Mouse (Mus musculus) heart, embryonic 13.5 days (tissue): ENCODE data around the gene Dscam. TPM values are rescaled to one million over a fixed set of nuclear protein-coding genes. Genes with fewer than 3 reads are reported as not detected.

Experiments used
- ATAC-seq: fragments of 200-750 bp; cut with Nextera tagmentation; 2 replicates; pipeline ENCODE4 v1.8.0; 2017; ENCODE audit warnings: moderate TSS enrichment; ENCODE audit not compliant: insufficient number of reproducible peaks, low FRiP score, low TSS enrichment; ENCODE audit errors: extremely low read depth
- H3K27ac ChIP-seq: fragments of 300-500 bp; sonication (generic); replicated peaks from 2 replicates; pipeline ENCODE4 v1.5.1; 2015; ENCODE audit warnings: moderate library complexity, mild to moderate bottlenecking, inconsistent platforms
- H3K27me3 ChIP-seq: fragments of 300-500 bp; sonication (generic); replicated peaks from 2 replicates; pipeline ENCODE4 v1.6.1; 2015; ENCODE audit warnings: mild to moderate bottlenecking, inconsistent platforms
- H3K36me3 ChIP-seq: fragments of 300-500 bp; sonication (generic); 2 replicates; pipeline ENCODE4 v1.6.1; 2015; ENCODE audit warnings: mild to moderate bottlenecking, inconsistent platforms
- H3K4me1 ChIP-seq: fragments of 300-500 bp; sonication (generic); 2 replicates; pipeline ENCODE4 v1.6.1; 2015; ENCODE audit warnings: inconsistent platforms
- H3K4me2 ChIP-seq: fragments of 300-500 bp; sonication (generic); 2 replicates; pipeline ENCODE4 v1.6.1; 2015; ENCODE audit warnings: inconsistent platforms, mild to moderate bottlenecking, moderate library complexity
- H3K4me3 ChIP-seq: fragments of 300-500 bp; sonication (generic); 2 replicates; pipeline ENCODE4 v1.5.1; 2015; ENCODE audit warnings: moderate library complexity, mild to moderate bottlenecking, inconsistent platforms
- H3K9ac ChIP-seq: fragments of 300-500 bp; sonication (generic); 2 replicates; pipeline ENCODE4 v1.6.1; 2015; ENCODE audit warnings: inconsistent platforms, mild to moderate bottlenecking, moderate library complexity
- H3K9me3 ChIP-seq: fragments of 300-500 bp; sonication (generic); 2 replicates; pipeline ENCODE4 v1.6.1; 2016; ENCODE audit warnings: inconsistent platforms
- WGBS: fragments of 180-500 bp; shearing (Covaris S2); methylation state at CpG from one replicate; pipeline ENCODE4 v1.1.7; 2015; ENCODE audit warnings: mixed read lengths; 5-methylcytosine and 5-hydroxymethylcytosine counted together
- polyA plus RNA-seq: library from polyadenylated mRNA; unstranded; fragments of >200 nt; fragmentation: Nextera tagmentation; extraction: Ambion mirVana; gene quantifications from 2 replicates; pipeline ENCODE4 v1.2.1, GENCODE M21; 2015

The Dscam gene
- polyA plus RNA-seq, 1 experiment from 2014 or later = not detected

- 77% methylated on average over 3 of the region's 3 CpGs for WGBS
- H3K9ac ChIP-seq = no peak overlapping the region
- no peaks in the 10 kb centered on the region for H3K9me3 ChIP-seq
- H3K36me3 ChIP-seq = no peaks in the 10 kb centered on the region
- ATAC-seq = no peak
- H3K4me1 ChIP-seq = no peaks in the 10 kb centered on the region
- H3K4me3 ChIP-seq = no peak overlapping the region
- H3K4me2 ChIP-seq = no peak overlapping the region
- no peak overlapping the region for H3K27ac ChIP-seq
- no peaks in the 10 kb centered on the region for H3K27me3 ChIP-seq
These were observed 108.3 kb downstream of the Dscam start for GRCm38 (mm10) chr16:97062207-97062606.

GRCm38 (mm10) chr16:97061390-97061789 is 109.2 kb downstream of the Dscam start:
- 73% methylated on average over 7 of the region's 7 CpGs for whole genome bisulfite sequencing

GRCm38 (mm10) chr16:97060736-97061135 is 109.8 kb downstream of the Dscam start:
- Histone ChIP-seq H3K9ac (no peak overlapping the region), H3K4me2 (no peak overlapping the region), H3K4me3 (no peak overlapping the region), H3K36me3 (no peaks in the 10 kb centered on the region), H3K27me3 (no peaks in the 10 kb centered on the region), H3K4me1 (no peaks in the 10 kb centered on the region), H3K27ac (no peak overlapping the region), H3K9me3 (no peaks in the 10 kb centered on the region)
- ATAC-seq = no peak

More at GRCm38 (mm10) chr16:97061390-97061789, 109.2 kb downstream of the Dscam start:
- H3K4me1 ChIP-seq = no peaks in the 10 kb centered on the region
- no peak overlapping the region for H3K4me2 ChIP-seq
- no peaks in the 10 kb centered on the region for H3K27me3 ChIP-seq
- H3K27ac ChIP-seq = no peak overlapping the region
- no peaks in the 10 kb centered on the region for H3K9me3 ChIP-seq
- ATAC-seq = no peak
- H3K36me3 ChIP-seq = no peaks in the 10 kb centered on the region
- H3K9ac ChIP-seq = no peak overlapping the region
- no peak overlapping the region for H3K4me3 ChIP-seq

GRCm38 (mm10) chr16:97060276-97060675 is 110.3 kb downstream of the Dscam start:
- no peaks in the 10 kb centered on the region for H3K27me3 ChIP-seq
- H3K4me3 ChIP-seq = no peak overlapping the region
- H3K9me3 ChIP-seq = no peaks in the 10 kb centered on the region
- no peak overlapping the region for H3K9ac ChIP-seq
- no peak for ATAC-seq
- 63% methylated on average over 4 of the region's 4 CpGs for WGBS
- H3K4me2 ChIP-seq = no peak overlapping the region
- no peaks in the 10 kb centered on the region for H3K36me3 ChIP-seq
- H3K4me1 ChIP-seq = no peaks in the 10 kb centered on the region
- H3K27ac ChIP-seq = no peak overlapping the region

- Histone ChIP-seq H3K27me3 (no peaks in the 10 kb centered on the region), H3K4me3 (no peak overlapping the region), H3K27ac (no peak overlapping the region), H3K9me3 (no peaks in the 10 kb centered on the region), H3K4me2 (no peak overlapping the region), H3K4me1 (no peaks in the 10 kb centered on the region), H3K9ac (no peak overlapping the region), H3K36me3 (no peaks in the 10 kb centered on the region)
- ATAC-seq = no peak
- WGBS = 46% methylated on average over 4 of the region's 4 CpGs
These were observed 135.3 kb downstream of the Dscam start for GRCm38 (mm10) chr16:97035271-97035670.

GRCm38 (mm10) chr16:97033540-97034058 is 137.0 kb downstream of the Dscam start:
- WGBS = 72% methylated on average over 3 of the region's 3 CpGs
- H3K27me3 ChIP-seq = no peaks in the 10 kb centered on the region
- no peaks in the 10 kb centered on the region for H3K4me1 ChIP-seq
- H3K4me3 ChIP-seq = no peak overlapping the region
- ATAC-seq = no peak
- no peak overlapping the region for H3K9ac ChIP-seq
- no peaks in the 10 kb centered on the region for H3K9me3 ChIP-seq
- no peaks in the 10 kb centered on the region for H3K36me3 ChIP-seq
- H3K27ac ChIP-seq = no peak overlapping the region
- no peak overlapping the region for H3K4me2 ChIP-seq

- Histone ChIP-seq H3K9me3 (no peaks in the 10 kb centered on the region), H3K27ac (no peak overlapping the region), H3K9ac (no peak overlapping the region), H3K36me3 (no peaks in the 10 kb centered on the region), H3K4me2 (no peak overlapping the region), H3K4me1 (no peaks in the 10 kb centered on the region), H3K27me3 (no peaks in the 10 kb centered on the region), H3K4me3 (no peak overlapping the region)
- 63% methylated on average over 1 of the region's 1 CpGs for WGBS
- no peak for ATAC-seq
These were observed 142.9 kb downstream of the Dscam start for GRCm38 (mm10) chr16:97027701-97028100.

GRCm38 (mm10) chr16:97026803-97027202 is 143.7 kb downstream of the Dscam start:
- no peaks in the 10 kb centered on the region for H3K9me3 ChIP-seq
- no peaks in the 10 kb centered on the region for H3K27me3 ChIP-seq
- H3K4me2 ChIP-seq = no peak overlapping the region
- WGBS = 88% methylated on average over 5 of the region's 5 CpGs
- no peak overlapping the region for H3K9ac ChIP-seq
- no peaks in the 10 kb centered on the region for H3K36me3 ChIP-seq
- no peak overlapping the region for H3K4me3 ChIP-seq
- H3K27ac ChIP-seq = no peak overlapping the region
- H3K4me1 ChIP-seq = no peaks in the 10 kb centered on the region
- ATAC-seq = no peak

GRCm38 (mm10) chr16:97024406-97024805 is 146.1 kb downstream of the Dscam start:
- whole genome bisulfite sequencing = 38% methylated on average over 4 of the region's 4 CpGs
- ATAC-seq = no peak

GRCm38 (mm10) chr16:97021496-97021895 is 149.1 kb downstream of the Dscam start:
- H3K27ac ChIP-seq = no peak overlapping the region
- 0 out of 2 replicates have a peak, but pooled peaks cover 2% of the 10 kb centered on the region for H3K4me1 ChIP-seq
- no peak overlapping the region for H3K4me3 ChIP-seq
- H3K27me3 ChIP-seq = no peaks in the 10 kb centered on the region
- H3K9me3 ChIP-seq = no peaks in the 10 kb centered on the region
- no peak overlapping the region for H3K9ac ChIP-seq
- no peak for ATAC-seq
- no peaks in the 10 kb centered on the region for H3K36me3 ChIP-seq
- 76% methylated on average over 6 of the region's 6 CpGs for WGBS
- no peak overlapping the region for H3K4me2 ChIP-seq

More at GRCm38 (mm10) chr16:97024406-97024805, 146.1 kb downstream of the Dscam start:
- no peaks in the 10 kb centered on the region for H3K36me3 ChIP-seq
- H3K9me3 ChIP-seq = no peaks in the 10 kb centered on the region
- H3K4me1 ChIP-seq = no peaks in the 10 kb centered on the region
- H3K27ac ChIP-seq = no peak overlapping the region
- no peak overlapping the region for H3K9ac ChIP-seq
- H3K4me2 ChIP-seq = no peak overlapping the region
- H3K4me3 ChIP-seq = no peak overlapping the region
- H3K27me3 ChIP-seq = no peaks in the 10 kb centered on the region

- Histone ChIP-seq H3K9me3 (no peaks in the 10 kb centered on the region), H3K4me3 (no peak overlapping the region), H3K36me3 (no peaks in the 10 kb centered on the region), H3K27ac (no peak overlapping the region), H3K9ac (no peak overlapping the region), H3K4me2 (no peak overlapping the region), H3K27me3 (no peaks in the 10 kb centered on the region), H3K4me1 (0 out of 2 replicates have a peak, but pooled peaks cover 2% of the 10 kb centered on the region)
- WGBS = 72% methylated on average over 5 of the region's 5 CpGs
- no peak for ATAC-seq
These were observed 152.2 kb downstream of the Dscam start for GRCm38 (mm10) chr16:97018304-97018703.

GRCm38 (mm10) chr16:97017171-97017738 is 153.3 kb downstream of the Dscam start:
- Histone ChIP-seq H3K27ac (no peak overlapping the region), H3K4me2 (no peak overlapping the region), H3K4me3 (no peak overlapping the region), H3K4me1 (0 out of 2 replicates have a peak, but pooled peaks cover 2% of the 10 kb centered on the region), H3K9me3 (no peaks in the 10 kb centered on the region), H3K27me3 (no peaks in the 10 kb centered on the region), H3K9ac (no peak overlapping the region), H3K36me3 (no peaks in the 10 kb centered on the region)
- WGBS = 54% methylated on average over 3 of the region's 3 CpGs
- ATAC-seq = peak; percentile 37; the same call in 1 of the 2 replicates
